Mouse (Mus musculus) left cerebral cortex, postnatal 14 days (tissue): ENCODE measurements at regions not wholly inside any gene's neighbourhood (a gene's known extent, or its start where the extent isn't known, plus 50 kb on each side); places are given as distances from the start of the nearest gene placed in this dataset.
"Not testable (repeated sequence)": the region's sequence is repeated elsewhere in the genome, so short reads cannot be mapped to it uniquely, and the experiment has no call there.

Source experiments
- DNase-seq, 2 experiments: peaks; one replicate each; pipeline ENCODE4 v3.0.0; 2021 to 2022; ENCODE audit warnings: low spot score in 2 of 2, mixed read lengths in 1 of 2
- intact Hi-C: fragments of 180-260 bp; cut with DNase I; formaldehyde crosslinking; loops from one replicate; pipeline ENCODE4 v1.15.1; 2025

DNA sequence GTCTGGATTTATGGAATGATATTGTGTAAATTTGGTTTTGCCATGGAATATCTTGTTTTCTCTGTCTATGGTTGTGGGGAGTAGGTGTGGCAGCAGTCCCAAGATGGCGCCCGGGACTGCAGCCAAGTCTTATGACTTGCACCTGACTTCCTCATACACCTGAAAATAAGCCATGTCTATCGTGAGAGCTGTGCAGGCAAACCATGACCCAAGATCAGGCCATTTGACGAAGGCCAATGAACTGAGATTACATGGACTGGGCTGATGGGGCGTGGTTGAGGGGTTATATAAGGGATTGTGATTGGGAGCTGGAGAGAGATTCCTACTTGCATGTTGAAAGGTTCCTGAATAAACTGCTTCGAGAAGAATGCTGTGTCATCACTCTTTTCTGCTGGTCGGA, 139.5 kb downstream of the Slc6a15 start:
- DNase-seq, intact Hi-C loops: not testable (repeated sequence)

GRCm38 (mm10) chr10:103544502-103544901, 176.9 kb downstream of the Slc6a15 start:
- DNase-seq, result no peak
- intact Hi-C loops, result no loop called here

DNA sequence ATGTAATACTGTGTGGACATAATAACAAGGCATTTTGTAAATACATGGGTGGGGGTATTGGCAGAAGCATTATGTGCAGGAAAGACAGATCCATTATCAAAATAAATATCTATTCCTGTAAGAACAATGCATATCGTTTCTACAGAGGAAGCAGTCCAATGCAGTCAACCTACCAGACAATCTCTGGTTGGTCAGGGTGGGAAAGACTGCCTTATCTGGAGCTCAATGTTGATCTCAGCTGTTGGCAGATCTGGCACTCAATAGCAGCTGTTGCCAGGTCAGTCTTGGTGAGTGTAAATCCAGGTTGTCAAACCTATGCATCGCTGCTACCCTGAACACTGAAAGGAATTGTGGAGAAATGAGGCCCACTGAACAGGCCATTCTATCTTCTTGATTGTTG, 181.9 kb downstream of the Slc6a15 start:
- DNase-seq, result no peak
- intact Hi-C loops, result no loop called here

GRCm38 (mm10) chr10:103585097-103585496, 217.5 kb downstream of the Slc6a15 start:
- DNase-seq, result no peak
- intact Hi-C loops, result no loop called here

DNA sequence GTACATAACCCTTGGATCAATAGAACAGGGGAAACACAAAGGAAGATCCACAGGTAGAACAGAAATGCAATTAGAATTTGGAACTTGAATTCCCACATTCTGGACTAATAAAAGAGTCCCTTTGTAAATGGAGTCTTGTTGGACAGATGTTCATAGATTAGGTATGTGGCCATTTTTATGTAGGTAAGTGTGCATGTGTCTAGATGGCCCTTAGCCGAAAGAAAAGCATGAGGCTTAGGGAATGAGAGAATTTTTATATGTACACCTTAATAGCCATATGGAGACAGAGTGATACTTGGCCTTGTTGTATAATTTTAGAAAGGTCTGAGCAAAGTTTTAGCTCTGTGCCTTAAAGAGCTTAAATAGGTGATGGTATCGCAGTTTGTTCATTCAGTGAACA, 217.9 kb downstream of the Slc6a15 start:
- intact Hi-C loops, result no loop called here
- DNase-seq, result no peak

GRCm38 (mm10) chr10:103591985-103592384, 224.4 kb downstream of the Slc6a15 start:
- intact Hi-C loops, result no loop called here

DNA sequence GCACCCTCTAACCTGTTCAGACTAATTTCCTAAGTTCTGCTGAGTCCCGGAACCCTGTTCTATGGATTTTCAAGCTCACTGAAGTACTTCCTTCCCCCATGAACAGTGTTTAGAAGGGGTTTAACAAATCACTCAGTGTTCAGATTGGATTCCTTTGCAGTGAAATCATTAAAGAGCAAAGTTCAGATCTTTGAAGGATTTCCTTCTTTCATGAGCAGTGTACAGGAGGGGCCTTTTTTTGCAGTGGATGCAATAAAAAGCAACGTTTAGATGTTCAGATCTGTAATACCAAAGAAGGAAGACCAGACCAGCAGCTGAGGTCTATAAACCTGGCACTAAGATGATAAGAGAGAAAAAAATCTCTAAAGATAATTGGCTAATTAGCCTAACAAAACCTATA, 273.6 kb downstream of the Slc6a15 start:
- intact Hi-C loops, result no loop called here
- no peak for DNase-seq

More at GRCm38 (mm10) chr10:103591985-103592384, 224.4 kb downstream of the Slc6a15 start:
- no peak for DNase-seq

DNA sequence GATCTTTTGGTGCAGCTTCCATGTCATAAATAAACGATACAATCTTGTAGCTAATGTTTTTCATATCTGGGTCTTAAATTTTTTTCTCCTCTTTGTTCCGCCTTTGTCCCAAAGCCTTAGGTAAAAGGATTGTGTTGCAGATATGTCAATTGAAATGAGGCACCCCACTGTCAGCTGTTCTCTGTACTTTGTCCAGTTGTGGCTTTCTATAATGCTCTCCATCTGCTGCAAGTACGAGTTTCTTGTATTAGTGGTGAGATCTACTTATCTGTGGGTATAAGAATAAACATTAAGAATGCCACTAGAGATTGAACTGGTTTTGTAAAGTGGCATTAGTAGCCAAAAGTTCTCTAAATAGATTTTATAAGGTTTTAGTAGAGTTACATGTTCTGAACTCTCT, 282.3 kb downstream of the Slc6a15 start:
- no peak for DNase-seq
- intact Hi-C loops, result no loop called here

DNA sequence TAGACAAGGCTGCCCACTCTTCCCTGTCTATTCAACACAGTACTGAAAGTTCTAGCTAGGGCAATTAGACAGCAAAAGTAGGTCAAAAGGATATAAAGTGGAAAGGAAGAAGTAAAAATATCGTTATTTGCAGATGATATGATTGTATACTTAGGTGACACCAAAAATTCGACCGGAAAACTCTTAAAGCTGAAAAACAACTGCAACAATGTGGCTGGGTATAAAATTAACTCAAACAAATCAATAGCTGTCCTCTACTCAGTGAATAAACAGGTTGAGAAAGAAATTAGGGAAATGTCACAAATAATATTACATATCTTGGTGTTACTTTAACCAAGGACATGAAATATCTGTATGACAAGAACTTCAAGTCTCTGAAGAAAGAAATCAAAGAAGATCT, 305.5 kb downstream of the Slc6a15 start:
- intact Hi-C loops, result no loop called here
- DNase-seq, result no peak

- DNase-seq, result no peak
- intact Hi-C loops, result no loop called here
Measured at GRCm38 (mm10) chr10:103673765-103674164, 306.2 kb downstream of the Slc6a15 start.

- intact Hi-C loops, result no loop called here
- no peak for DNase-seq
Measured at GRCm38 (mm10) chr10:103692682-103693081, 325.1 kb downstream of the Slc6a15 start.

GRCm38 (mm10) chr10:103715080-103715725, 347.6 kb downstream of the Slc6a15 start:
- peak in 1 of 2 experiments; percentile 0 for DNase-seq
- intact Hi-C loops, result no loop called here

GRCm38 (mm10) chr10:103718998-103719662, 351.5 kb downstream of the Slc6a15 start:
- DNase-seq, result no peak
- intact Hi-C loops, result no loop called here

- no peak for DNase-seq
- intact Hi-C loops, result no loop called here
Measured at GRCm38 (mm10) chr10:103726680-103727079, 359.1 kb downstream of the Slc6a15 start.

DNA sequence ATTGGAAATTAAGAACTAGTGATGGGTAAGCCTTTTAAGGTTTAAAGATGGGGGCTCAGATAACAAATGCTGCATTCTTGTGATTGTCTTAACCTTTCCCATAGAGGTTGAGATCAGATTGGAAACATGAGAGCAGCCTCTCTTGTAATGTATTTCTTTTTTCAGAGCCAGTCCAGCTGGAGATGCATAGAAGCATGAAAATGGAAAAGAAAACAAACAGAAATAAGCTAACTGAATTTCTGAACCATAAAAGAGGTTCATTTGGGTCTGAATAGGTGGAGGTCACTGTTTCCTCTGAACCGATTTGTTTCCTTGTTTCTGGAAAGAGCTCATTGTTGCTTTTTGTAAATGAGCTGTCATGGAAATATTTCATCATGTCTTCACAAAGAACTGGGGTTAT, 363.9 kb downstream of the Slc6a15 start:
- DNase-seq, result no peak
- intact Hi-C loops, result no loop called here

- intact Hi-C loops, result no loop called here
- DNase-seq, result no peak
Measured at GRCm38 (mm10) chr10:103731981-103732380, 364.4 kb downstream of the Slc6a15 start.

- no peak for DNase-seq
- intact Hi-C loops, result loop anchor here (10.0 kb wide), 2 partner anchors 1795 to 1935 kb away; partner anchors contain the start of gene Tmtc2
Measured at GRCm38 (mm10) chr10:103780127-103780526, 362.7 kb upstream of the Gm21293 start.

DNA sequence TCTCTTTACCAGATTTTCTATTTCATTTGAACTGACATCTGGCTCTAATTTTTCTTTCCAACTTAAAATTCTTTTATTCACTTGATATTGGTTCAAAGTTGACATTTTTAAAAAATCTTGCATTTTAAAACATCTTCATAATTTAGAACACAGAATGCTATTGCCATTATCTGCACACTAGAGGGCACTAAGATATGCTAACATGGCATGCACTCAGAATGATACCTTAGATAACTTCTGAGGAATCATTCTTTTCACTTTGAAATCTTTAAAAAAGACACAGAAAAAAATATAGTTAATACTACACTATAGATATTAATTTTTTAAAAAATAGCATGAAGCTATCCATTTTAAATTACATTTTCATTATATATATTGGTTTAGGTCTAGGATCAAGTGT, 357.9 kb upstream of the Gm21293 start:
- intact Hi-C loops, result loop anchor here (10.0 kb wide), 2 partner anchors 1790 to 1930 kb away; partner anchors contain the start of gene Tmtc2
- peak in 1 of 2 experiments; percentile 6 for DNase-seq

- DNase-seq, result no peak
Measured at GRCm38 (mm10) chr10:103829079-103829478, 313.7 kb upstream of the Gm21293 start.

GRCm38 (mm10) chr10:103832063-103832462, 310.7 kb upstream of the Gm21293 start:
- intact Hi-C loops, result no loop called here
- no peak for DNase-seq

More at GRCm38 (mm10) chr10:103829079-103829478, 313.7 kb upstream of the Gm21293 start:
- intact Hi-C loops, result no loop called here

- DNase-seq, result no peak
- intact Hi-C loops, result no loop called here
Measured at GRCm38 (mm10) chr10:103855211-103855610, 287.6 kb upstream of the Gm21293 start.
